Mouse (Mus musculus) liver, embryonic 18 days (tissue): ENCODE measurements around the gene Tcea3. TPM values are rescaled to one million over a fixed set of nuclear protein-coding genes. Genes with fewer than 3 reads are reported as not detected.

Experiments
- polyA plus RNA-seq: library from polyadenylated mRNA; depleted of rRNA; stranded (reverse); fragments of >200 nt; gene quantifications from 2 replicates; pipeline ENCODE4 v1.2.3, GENCODE M21; 2012; rRNA removed

Gene Tcea3
- polyA plus RNA-seq = 9.8 and 10.9 TPM in 2 replicates

DNA sequence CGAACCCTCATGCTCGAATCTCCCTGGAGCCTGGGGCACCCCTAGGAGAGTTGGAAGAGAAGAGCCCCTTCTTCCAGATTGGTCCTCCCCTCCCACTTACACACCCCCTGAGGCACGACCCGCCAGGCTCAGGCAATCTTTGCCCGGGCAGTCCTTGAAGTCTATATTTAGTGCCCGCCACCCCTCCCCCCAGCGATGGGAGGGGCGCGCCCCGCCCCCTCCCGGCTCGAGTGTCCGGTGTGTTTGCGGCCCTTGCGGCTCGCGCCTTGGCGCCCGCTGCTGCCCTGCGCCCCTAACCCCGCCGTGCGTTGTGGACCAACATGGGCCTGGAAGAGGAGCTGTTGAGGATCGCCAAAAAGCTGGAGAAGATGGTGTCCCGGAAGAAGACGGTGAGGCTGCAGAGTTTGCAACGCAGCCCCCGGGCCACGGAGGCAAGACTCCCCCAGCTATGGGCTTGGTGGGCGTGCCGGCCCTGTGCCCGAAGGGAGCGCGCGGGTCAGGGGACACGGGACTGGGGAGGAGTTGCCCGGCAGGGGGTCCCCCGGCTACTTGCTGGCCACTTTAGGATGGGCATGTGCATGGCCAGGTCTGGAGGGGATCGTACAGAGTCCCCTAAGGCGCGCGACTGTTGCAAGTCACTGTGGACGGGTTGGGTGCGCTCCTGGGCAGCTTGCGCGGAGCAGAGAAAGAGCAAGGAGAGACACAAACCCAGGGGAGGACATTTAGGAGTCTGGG lies at the start of gene Tcea3:
Gene Tcea3 (plus strand): TSS at position 1 of the 735 bp plus-strand sequence.

DNA sequence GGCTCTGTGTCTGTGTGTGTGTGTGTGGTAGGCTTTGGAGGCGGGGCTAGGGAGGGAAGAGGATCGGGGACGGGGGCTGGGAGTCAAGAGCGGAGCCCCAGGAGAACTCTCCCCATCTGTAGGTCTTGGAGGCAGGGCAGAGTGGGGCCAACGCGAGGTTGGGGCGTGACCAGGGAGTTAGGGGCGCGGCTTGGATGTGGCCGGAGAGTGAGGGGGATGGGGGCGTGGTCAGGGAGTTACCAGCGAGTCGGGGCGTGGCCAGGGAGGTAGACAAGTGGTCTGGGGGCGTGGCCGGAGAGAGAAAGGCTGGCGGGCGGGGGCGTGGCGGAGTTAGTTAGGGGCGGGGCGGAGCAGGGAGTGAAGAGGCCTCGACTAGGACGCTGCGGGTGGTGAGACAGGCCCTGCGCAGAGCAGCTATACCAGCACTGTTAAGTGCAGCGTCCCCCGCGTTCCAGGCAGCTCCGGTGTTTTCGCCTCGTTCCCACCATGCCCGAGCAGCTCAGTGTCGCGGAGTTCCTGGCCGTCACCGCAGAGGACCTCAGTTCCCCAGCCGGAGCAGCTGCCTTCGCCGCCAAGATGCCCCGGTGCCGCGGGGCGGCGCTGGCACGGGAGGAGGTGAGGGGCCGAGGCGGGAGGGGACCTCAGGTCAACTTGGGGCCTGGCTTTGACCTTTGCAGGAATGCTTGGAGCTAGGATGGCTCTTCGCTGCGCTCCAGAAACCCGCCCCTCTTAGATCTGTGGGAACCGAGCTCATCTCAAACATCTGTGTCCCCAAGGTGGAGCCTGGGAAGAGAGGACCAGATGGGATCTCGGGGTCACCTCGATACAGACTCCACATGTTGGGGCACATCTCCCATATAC lies 41.3 kb upstream of the Tcea3 start, which contains the start of gene Asap3:
Gene Asap3 (plus strand): TSS at position 333 of the 861 bp plus-strand sequence.

DNA sequence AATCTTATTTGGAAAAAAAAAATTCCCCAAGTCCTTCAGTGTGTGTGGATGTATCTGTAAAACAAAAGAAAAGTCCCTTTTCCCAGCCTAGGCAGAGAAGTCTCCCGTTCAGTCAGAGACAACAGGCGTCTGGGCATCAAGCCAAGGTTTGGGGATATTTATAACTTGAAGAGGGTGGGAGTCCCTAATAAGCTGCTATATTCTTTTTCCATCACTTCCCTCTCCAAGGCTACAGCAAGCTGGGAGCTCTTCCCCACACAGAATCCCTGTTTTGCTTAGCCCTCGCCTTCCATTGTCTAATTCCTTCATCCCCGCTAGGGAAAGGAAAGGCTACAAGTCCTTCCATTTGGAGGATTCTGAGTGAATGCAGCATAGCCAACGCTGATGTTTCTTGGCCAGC lies 36.9 kb downstream of the Tcea3 start, which contains the start of gene Zfp46:
Gene Zfp46 (plus strand): TSS at position 229 of the 400 bp plus-strand sequence.

DNA sequence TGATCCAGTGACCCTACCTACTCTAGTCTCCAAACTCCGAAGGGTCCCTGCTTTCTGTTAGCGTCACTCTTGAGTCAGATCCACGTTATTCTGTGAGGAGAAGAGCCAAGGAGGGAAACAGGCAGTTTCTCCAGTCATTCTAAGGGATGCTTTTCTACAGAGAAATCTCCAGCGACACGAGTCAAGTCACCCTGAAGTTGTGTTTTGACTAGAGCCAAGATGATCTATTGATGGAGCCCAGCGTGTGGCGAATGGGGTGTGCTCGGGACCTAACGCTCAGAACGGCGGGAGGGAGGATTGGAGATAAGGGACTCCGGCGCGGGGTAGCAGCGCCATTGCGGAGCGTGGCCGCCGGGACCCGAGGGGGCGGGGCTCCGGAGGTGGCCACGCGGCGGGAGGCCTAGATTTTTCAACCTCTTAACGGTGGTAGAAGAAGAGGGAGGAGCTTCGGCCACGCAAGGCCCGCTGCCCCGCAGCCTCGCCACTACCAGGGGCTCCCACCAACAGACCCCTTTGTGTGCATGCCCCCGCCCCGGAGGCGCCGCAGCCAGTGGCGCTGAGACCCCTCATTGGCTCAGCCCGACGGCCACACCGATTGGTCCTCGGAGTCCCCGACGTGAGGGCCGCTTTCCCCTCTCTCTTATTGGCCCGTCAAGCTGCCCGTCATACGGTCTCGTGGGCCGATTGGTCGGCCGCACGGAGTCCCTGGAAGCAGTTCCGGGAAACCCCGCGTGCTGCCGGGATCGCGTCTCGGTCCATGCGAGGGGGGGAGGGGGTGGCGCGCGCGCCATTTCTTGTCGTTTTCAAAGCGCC lies 62.9 kb downstream of the Tcea3 start, which contains the start of gene Hnrnpr:
Gene Hnrnpr (plus strand): TSS at position 714 of the 813 bp plus-strand sequence.

Other genes with a start within 250 kb of the Tcea3 start
- 13.6 and 13.7 TPM in 2 replicates for gene Eloa, start 226.0 kb upstream of the Tcea3 start, polyA plus RNA-seq
- 658 and 692 TPM in 2 replicates for gene Rpl11, start 194.3 kb upstream of the Tcea3 start, polyA plus RNA-seq
- gene Id3, start 104.2 kb upstream of the Tcea3 start, polyA plus RNA-seq = 39.5 and 41.9 TPM in 2 replicates
- gene E2f2, start 75.3 kb upstream of the Tcea3 start, polyA plus RNA-seq = 24.2 TPM in 2 replicates
- 6.4 and 6.5 TPM in 2 replicates for gene Asap3, start 41.4 kb upstream of the Tcea3 start, polyA plus RNA-seq
- gene Zfp46, start 37.0 kb downstream of the Tcea3 start, polyA plus RNA-seq = 2.9 and 3.0 TPM in 2 replicates
- gene Hnrnpr, start 63.2 kb downstream of the Tcea3 start, polyA plus RNA-seq = 29.8 and 31.4 TPM in 2 replicates
- not detected in 2 replicates for gene Htr1d, start 175.8 kb downstream of the Tcea3 start, polyA plus RNA-seq
- gene 6030445D17Rik, start 214.5 kb downstream of the Tcea3 start, polyA plus RNA-seq = 0.13 and 0.14 TPM in 2 replicates
- 2.8 and 3.0 TPM in 2 replicates for gene Luzp1, start 222.0 kb downstream of the Tcea3 start, polyA plus RNA-seq